Mouse (Mus musculus): ENCODE measurements around the gene Baiap2l2. TPM values are rescaled to one million over a fixed set of nuclear protein-coding genes. Genes with fewer than 3 reads are reported as not detected.

Baiap2l2 gene
- polyA plus RNA-seq (2015; fragmentation: Illumina TruSeq; extraction: RNeasy Lipid Tissue Mini Kit (QIAGEN cat#74804); ENCODE audit: insufficient read depth, low replicate concordance): not detected

GRCm38 (mm10) chr15:79285399-79285798 is at the start of gene Baiap2l2:
Gene Baiap2l2, minus strand, starts transcription at chr15:79285537.

GRCm38 (mm10) chr15:79328058-79328938 is 43.0 kb upstream of the Baiap2l2 start, which contains the start of gene Pla2g6:
Gene Pla2g6, minus strand, starts transcription at chr15:79328390.

GRCm38 (mm10) chr15:79254661-79255060 is 30.7 kb downstream of the Baiap2l2 start, which contains the start of gene Slc16a8:
Gene Slc16a8, minus strand, starts transcription at chr15:79254761.

GRCm38 (mm10) chr15:79229058-79229821 is 56.1 kb downstream of the Baiap2l2 start, which contains the start of the genes Pick1 and Gm49486:
Gene Pick1, plus strand, starts transcription at chr15:79229173.
Gene Gm49486, plus strand, starts transcription at chr15:79229391.

Other genes with a start within 250 kb of the Baiap2l2 start
- gene Galr3, start 243.7 kb downstream of the Baiap2l2 start, polyA plus RNA-seq (2015; fragmentation: Illumina TruSeq; extraction: RNeasy Lipid Tissue Mini Kit (QIAGEN cat#74804); ENCODE audit: insufficient read depth, low replicate concordance): not detected
- 12.7 TPM for gene Ankrd54, start 222.6 kb downstream of the Baiap2l2 start, polyA plus RNA-seq (2015; fragmentation: Illumina TruSeq; extraction: RNeasy Lipid Tissue Mini Kit (QIAGEN cat#74804); ENCODE audit: insufficient read depth, low replicate concordance)
- gene Eif3l, start 210.4 kb downstream of the Baiap2l2 start, polyA plus RNA-seq (2015; fragmentation: Illumina TruSeq; extraction: RNeasy Lipid Tissue Mini Kit (QIAGEN cat#74804); ENCODE audit: insufficient read depth, low replicate concordance): 131 TPM
- 15.0 TPM for gene Micall1, start 176.6 kb downstream of the Baiap2l2 start, polyA plus RNA-seq (2015; fragmentation: Illumina TruSeq; extraction: RNeasy Lipid Tissue Mini Kit (QIAGEN cat#74804); ENCODE audit: insufficient read depth, low replicate concordance)
- 23.0 TPM for gene Polr2f, start 144.5 kb downstream of the Baiap2l2 start, polyA plus RNA-seq (2015; fragmentation: Illumina TruSeq; extraction: RNeasy Lipid Tissue Mini Kit (QIAGEN cat#74804); ENCODE audit: insufficient read depth, low replicate concordance)
- 0.72 TPM for gene 1700088E04Rik, start 144.3 kb downstream of the Baiap2l2 start, polyA plus RNA-seq (2015; fragmentation: Illumina TruSeq; extraction: RNeasy Lipid Tissue Mini Kit (QIAGEN cat#74804); ENCODE audit: insufficient read depth, low replicate concordance)
- 0.08 TPM for gene Sox10, start 120.3 kb downstream of the Baiap2l2 start, polyA plus RNA-seq (2015; fragmentation: Illumina TruSeq; extraction: RNeasy Lipid Tissue Mini Kit (QIAGEN cat#74804); ENCODE audit: insufficient read depth, low replicate concordance)
- 26.3 TPM for gene Pick1, start 56.4 kb downstream of the Baiap2l2 start, polyA plus RNA-seq (2015; fragmentation: Illumina TruSeq; extraction: RNeasy Lipid Tissue Mini Kit (QIAGEN cat#74804); ENCODE audit: insufficient read depth, low replicate concordance)
- 0.22 TPM for gene Gm49486, start 56.1 kb downstream of the Baiap2l2 start, polyA plus RNA-seq (2015; fragmentation: Illumina TruSeq; extraction: RNeasy Lipid Tissue Mini Kit (QIAGEN cat#74804); ENCODE audit: insufficient read depth, low replicate concordance)
- not detected for gene Slc16a8, start 30.8 kb downstream of the Baiap2l2 start, polyA plus RNA-seq (2015; fragmentation: Illumina TruSeq; extraction: RNeasy Lipid Tissue Mini Kit (QIAGEN cat#74804); ENCODE audit: insufficient read depth, low replicate concordance)
- 2.6 TPM for gene Pla2g6, start 42.9 kb upstream of the Baiap2l2 start, polyA plus RNA-seq (2015; fragmentation: Illumina TruSeq; extraction: RNeasy Lipid Tissue Mini Kit (QIAGEN cat#74804); ENCODE audit: insufficient read depth, low replicate concordance)
- 3.3 TPM for gene Maff, start 61.1 kb upstream of the Baiap2l2 start, polyA plus RNA-seq (2015; fragmentation: Illumina TruSeq; extraction: RNeasy Lipid Tissue Mini Kit (QIAGEN cat#74804); ENCODE audit: insufficient read depth, low replicate concordance)
- 12.5 TPM for gene Tmem184b, start 118.0 kb upstream of the Baiap2l2 start, polyA plus RNA-seq (2015; fragmentation: Illumina TruSeq; extraction: RNeasy Lipid Tissue Mini Kit (QIAGEN cat#74804); ENCODE audit: insufficient read depth, low replicate concordance)
- gene Csnk1e, start 170.0 kb upstream of the Baiap2l2 start, polyA plus RNA-seq (2015; fragmentation: Illumina TruSeq; extraction: RNeasy Lipid Tissue Mini Kit (QIAGEN cat#74804); ENCODE audit: insufficient read depth, low replicate concordance): 18.6 TPM
- not detected for gene Kcnj4, start 219.7 kb upstream of the Baiap2l2 start, polyA plus RNA-seq (2015; fragmentation: Illumina TruSeq; extraction: RNeasy Lipid Tissue Mini Kit (QIAGEN cat#74804); ENCODE audit: insufficient read depth, low replicate concordance)
- 2.1 TPM for gene Kdelr3, start 230.9 kb upstream of the Baiap2l2 start, polyA plus RNA-seq (2015; fragmentation: Illumina TruSeq; extraction: RNeasy Lipid Tissue Mini Kit (QIAGEN cat#74804); ENCODE audit: insufficient read depth, low replicate concordance)

Measured in spleen, adult 10 weeks (tissue).